Mouse (Mus musculus): ENCODE measurements at regions not wholly inside any gene's neighbourhood (a gene's known extent, or its start where the extent isn't known, plus 50 kb on each side); places are given as distances from the start of the nearest gene placed in this dataset.
"Not testable (repeated sequence)": the region's sequence is repeated elsewhere in the genome, so short reads cannot be mapped to it uniquely, and the experiment has no call there.

DNA sequence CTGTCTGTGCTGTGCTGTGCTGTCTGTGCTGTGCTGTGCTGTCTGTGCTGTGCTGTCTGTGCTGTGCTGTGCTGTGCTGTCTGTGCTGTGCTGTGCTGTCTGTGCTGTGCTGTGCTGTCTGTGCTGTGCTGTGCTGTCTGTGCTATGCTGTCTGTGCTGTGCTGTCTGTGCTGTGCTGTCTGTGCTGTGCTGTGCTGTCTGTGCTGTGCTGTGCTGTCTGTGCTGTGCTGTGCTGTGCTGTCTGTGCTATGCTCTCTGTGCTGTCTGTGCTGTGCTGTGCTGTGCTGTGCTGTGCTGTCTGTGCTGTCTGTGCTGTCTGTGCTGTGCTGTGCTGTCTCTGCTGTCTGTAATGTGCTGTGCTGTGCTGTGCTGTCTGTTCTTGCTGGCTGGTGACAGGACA, 198.5 kb downstream of the Tcp10c start:
- ATAC-seq: not testable (repeated sequence)

DNA sequence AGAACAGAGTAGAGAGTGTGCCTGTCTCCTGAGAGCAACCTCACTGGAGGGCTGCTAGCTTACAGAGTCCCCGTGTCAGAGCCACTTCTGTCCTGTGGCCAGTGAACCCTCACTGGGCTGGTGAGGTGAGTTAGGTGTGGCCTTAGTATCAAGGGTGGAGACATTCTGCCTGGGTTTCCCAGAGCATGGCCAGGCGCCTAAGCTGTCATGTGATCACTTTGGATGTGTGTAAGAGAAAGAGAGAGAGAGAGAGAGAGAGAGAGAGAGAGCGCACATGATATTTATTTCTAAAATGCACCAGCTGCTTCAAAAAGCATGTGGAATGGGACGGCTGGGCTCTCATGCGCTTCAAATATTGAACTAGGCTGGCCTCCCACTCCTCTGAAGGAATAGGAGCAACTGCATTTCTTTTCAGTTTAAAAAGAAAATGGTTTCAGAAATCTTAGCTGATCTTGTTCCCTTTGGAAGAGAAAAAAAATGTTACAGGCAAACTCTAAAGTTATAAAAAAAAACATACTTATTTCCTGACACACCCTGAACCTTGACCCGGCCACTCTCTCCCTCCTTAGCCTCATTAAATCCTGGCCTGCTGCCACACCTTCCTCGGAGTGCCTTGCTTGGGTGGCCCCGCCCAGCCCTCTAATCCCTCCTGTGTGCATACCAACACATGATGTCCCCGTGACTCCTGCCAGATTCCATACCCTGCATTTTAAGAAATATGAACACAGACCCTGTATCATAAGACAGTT, 201.1 kb downstream of the Tcp10c start:
- not testable (repeated sequence) for ATAC-seq

GRCm38 (mm10) chr17:13556060-13556660, 201.8 kb downstream of the Tcp10c start:
- ATAC-seq: not testable (repeated sequence)

- ATAC-seq: no peak
Observed at GRCm38 (mm10) chr17:13558863-13559262, 201.5 kb upstream of the Afdn start.

- no peak for ATAC-seq
Observed at GRCm38 (mm10) chr17:13561342-13561741, 199.0 kb upstream of the Afdn start.

- no peak for ATAC-seq
Observed at GRCm38 (mm10) chr17:13562974-13563373, 197.4 kb upstream of the Afdn start.

DNA sequence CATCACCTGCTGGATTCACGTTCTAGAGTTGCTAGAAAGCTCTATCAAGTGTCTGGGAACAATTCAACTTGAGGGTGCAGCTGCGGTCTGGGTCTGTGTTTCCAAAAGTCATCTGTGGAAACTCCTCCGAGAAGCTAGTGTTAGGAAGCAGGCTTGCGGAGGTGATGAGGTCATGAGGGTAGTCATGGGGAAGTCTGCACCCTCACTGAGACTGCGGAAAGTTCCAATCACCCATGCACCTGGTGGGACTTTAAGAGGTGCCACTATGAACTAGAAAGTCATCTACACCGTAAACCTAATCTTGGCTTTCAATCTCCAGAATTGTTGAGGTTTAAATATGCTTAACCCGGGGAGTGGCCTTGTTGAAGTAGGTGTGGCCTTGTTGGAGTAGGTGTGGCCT, 195.5 kb upstream of the Afdn start:
- ATAC-seq: peak; percentile 52

DNA sequence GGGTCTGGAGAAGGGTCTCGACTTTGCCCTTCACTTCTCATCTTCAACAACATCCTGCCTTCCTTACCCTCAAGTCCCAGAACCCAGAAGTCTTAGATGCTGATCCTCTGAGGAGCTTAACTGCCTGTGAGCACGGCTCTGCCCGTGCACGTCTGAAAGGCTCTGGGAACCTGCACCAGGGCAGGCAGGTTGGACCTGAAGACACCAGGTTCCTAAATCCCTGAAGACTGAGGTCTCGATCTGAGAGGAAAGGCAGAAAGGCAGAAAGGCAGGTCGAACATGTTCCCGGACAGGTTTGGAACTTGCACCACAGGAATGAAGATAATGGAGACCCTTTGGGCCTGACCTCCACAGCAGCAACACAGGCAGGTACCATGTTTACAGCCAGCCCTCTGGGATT, 193.7 kb upstream of the Afdn start:
- no peak for ATAC-seq

DNA sequence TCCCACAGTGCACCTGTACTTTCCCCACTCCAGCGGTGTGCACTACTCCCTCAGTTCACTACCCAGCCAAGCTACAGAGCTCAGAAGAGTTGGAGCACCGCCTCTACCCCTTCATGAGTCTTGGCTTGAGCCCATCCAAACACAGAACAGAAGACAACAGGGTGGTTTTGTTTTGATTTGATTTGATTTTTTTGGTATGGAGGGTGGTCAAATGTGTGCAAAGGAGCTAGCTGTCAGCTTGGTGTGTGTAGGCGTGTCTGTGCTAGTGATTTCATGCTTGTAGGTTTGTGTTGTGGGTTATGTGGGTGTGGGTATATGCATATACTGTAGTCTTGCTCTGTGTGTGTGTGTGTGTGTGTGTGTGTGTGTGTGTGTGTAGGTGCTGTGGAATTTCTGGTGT, 193.2 kb upstream of the Afdn start:
- no peak for ATAC-seq

DNA sequence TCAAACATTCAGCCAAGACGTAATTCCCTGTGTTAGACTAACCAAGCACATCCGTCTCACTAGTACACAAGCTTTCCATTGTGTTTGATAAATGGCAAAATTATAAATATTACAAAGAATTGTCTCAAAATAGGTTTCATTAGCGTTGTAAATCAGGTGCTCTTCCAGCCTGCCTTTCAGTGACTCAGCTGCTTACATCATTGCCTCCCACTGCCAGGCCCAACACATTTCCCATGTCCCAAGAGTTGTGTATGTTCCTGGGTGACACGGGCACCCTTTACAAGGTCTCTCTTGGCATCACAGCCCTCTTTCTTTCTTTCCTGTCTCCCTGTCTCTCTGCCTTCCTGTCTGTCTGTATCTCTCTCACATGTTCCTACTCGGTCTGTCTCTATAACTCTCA, 189.5 kb upstream of the Afdn start:
- ATAC-seq: no peak

DNA sequence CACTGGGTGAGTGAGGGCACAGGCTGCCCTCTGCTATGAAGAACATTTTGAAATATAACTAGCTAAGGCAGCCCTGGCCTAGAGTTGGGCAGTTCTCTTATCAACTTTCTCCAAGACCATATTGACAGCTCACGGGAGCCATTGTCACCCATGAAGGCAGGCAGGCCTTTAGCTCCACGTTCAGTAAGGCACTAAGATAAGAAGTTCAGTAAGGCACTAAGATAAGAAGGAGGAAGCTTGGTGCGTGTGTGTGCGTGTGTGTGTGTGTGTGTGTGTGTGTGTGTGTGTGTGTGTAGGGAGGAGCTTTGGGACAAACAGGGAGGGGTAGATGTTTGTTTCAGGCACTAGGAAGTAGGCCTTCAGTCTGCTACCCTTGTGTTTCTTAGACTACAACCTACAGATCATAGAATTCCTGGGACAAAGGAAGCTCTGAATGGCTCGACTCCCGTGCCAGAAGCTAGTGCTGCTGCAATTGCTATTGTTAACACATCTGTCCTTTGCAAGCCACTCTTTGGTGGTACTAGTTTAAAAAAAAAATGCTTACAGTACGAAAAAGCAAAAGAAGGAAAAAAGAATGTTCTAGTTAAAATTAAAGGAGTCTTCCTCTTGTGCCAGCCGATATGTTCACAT, 188.0 kb upstream of the Afdn start:
- ATAC-seq: no peak

GRCm38 (mm10) chr17:13573036-13573435, 187.3 kb upstream of the Afdn start:
- no peak for ATAC-seq

GRCm38 (mm10) chr17:13574122-13574521, 186.2 kb upstream of the Afdn start:
- no peak for ATAC-seq

DNA sequence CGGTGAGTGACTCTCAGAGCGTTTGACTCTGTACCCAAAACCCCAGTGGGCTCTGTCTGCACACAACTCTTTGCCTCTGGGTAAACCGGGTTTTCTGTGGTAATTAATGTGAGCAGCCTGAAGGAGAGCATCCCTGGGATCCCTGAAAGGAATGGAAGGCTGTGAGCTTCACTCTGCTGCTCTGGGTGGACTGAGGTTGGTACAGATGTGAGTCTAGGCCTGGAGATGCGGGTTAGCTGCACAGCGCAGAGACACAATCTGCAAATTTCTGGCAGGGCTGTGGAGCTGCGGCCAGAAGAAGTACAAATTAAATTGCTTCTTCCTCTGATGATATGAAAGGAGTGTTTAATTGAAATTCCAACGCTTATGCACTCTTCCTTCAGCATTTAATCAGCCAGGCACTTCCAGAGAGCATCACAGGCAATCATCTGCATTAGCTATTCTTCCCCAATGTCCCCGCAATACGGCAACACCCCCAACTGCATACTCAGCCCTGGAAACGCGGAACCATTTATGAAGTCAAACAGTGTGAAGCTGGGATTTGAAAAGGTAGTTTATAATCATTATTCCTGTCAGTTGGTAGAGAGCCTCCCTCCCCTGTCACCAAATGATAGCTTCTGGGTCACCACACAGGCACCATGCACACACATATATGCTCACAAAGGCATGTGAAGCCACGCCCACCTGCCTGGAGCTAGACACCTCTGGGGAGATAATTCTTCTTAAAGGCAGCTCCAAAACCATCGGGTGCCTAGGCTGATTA, 185.5 kb upstream of the Afdn start:
- ATAC-seq: no peak

GRCm38 (mm10) chr17:13577798-13578197, 182.5 kb upstream of the Afdn start:
- no peak for ATAC-seq

DNA sequence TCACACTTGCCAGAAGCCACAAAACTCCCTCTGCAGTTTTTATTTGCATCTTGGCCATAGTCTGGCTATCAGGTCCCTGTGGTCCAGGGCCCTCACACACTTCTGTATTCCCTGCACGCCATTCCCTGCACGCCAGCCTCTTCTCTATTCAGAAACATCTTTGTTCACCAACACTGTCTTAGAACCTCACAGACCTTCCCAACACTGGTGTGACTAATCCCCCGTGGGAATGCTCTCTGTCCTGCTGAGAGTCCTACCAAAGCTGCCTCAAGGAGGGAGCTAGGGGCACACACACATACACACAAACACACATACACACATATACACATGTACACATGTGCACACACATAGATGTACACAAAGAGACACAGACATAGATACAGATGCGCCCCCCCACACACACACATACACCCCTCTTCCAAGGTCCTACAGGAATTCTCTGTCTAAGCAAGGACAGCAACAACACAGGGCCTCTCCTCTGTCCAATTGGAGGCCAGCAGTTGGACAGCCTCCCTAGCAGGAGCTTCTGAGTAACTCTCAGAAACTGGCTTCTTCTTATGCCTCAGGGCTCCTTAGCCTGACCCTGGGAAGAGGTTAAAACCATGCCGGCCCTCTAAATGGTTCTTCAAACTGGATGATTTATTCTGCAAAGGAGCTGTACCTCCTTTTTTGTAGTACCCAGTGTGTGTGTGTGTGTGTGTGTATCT, 179.0 kb upstream of the Afdn start:
- no peak for ATAC-seq

DNA sequence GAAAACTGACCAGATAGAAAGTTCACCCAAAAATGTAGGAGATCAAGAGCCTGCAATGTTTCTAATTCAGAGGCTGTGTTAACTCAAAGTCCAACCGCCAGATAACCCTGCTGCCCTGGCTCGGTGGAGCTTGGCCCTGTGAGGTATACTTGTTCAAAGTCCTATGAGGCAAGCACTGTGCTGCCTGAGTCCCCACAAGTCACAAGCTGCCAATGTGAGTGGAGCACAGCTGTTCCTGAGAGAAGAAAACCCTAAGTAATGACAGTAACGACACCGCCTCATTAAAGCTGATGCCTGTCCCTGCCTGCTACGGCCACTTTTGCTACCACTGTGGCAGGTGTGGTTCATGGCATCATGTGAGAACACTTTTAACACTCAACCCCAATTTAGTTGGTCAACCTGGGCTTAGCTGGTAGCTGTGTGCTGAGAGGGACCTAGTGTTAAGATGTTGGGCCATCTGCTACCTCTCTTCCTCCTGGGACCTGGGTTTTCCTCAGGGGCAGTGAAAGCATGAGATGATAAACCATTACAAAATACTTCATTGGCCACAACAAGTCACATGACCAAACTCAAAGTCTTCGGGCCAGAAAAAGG, 178.2 kb upstream of the Afdn start:
- ATAC-seq: no peak

DNA sequence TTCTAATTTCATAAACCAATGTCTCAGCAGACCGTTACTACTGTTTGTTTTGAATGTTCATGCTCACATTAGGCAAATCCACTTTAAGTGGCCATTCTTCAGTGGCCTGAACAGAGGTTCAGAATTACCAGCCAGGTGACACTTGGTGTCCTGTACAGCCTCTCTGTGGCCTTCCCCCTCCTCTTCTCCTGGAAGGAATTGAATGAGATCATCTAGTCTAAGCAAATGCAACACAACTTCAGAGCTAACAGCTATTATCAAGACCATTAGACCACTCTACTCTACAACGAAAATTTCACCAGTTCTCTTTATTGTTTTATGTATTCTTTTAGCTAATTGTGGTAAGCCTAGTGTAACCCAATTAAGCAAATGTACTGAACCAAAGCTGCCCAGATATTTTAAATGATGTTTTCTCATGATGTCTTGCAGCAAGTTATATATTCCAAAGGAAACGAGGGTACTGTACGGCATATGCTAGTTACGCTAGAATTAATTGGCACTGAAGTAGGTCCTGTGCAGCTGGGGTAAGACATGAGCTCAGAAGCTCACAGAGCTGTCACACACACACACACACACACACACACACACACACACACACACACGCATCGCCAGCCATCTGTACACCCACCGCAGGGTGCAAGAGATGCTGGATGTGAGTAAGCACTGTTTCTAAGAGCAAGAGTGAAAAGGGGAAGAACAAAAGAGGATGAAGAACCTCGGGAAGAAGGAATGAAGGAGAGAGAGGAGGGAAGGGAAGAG, 176.7 kb upstream of the Afdn start:
- no peak for ATAC-seq

- ATAC-seq: no peak
Observed at GRCm38 (mm10) chr17:13584394-13584793, 175.9 kb upstream of the Afdn start.

DNA sequence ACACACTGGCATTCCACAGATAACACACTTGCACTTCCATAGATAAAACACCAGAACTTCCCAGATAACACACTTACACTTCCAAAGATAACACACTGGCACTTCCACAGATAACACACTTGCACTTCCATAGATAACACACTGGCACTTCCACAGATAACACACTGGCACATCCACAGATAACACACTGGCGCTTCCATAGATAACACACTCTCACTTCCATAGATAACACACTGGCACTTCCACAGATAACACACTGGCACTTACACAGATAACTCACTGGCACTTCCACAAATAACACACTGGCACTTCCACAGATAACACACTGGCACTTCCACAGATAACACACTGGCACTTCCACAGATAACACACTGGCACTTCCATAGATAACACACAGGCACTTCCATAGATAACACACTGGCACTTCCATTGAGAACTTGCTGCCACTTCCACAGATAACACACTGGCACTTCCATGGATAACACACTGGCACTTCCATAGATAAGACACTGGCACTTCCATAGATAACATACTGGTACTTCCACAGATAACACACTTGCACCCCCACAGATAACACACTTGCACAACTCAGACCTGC, 170.0 kb upstream of the Afdn start:
- not testable (repeated sequence) for ATAC-seq

Measured in inflammation-experienced regulatory T-cells, adult 6 months (primary cell).